Mouse (Mus musculus): ENCODE data around the gene Miga1. TPM values are rescaled to one million over a fixed set of nuclear protein-coding genes. Genes with fewer than 3 reads are reported as not detected.
A peak's percentile ranks its signal among the peaks of the same experiment; 100 is the strongest.

Gene Miga1
- total and polyA plus RNA-seq, 2 experiments from 2014 or later = 18.7 to 28.2 TPM

DNA sequence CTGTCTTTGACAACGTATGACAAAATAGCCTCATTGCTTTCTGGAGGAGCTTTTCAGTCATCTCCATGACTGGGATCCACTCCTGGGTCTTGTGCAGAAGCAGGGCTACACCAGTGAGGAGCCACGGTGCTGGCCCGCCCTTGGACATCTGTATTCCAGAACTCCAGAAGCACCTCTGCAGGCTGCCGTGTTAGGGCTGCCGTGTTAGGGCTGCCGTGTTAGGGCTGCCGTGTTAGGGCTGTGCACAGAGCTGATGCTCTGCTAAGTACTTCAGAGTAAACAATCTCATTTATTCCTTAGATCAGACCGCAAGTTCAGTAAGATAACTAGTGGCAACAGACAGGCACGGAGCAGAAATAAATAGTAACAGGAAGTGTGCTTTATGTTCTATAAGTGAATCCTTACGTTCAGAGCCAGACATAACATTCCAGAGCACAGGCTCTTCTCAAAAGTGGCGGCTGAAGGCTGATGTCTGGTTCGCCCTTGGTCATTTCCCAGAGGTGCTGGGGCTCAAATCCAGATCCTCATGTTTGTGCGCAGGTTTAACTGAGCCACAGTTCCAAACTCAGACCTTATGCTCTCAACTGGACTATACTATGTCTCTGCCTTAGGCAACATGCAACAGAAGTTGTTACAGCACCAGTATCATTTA is 46.6 kb downstream of the Miga1 start:
- H3K36me3 ChIP-seq (ENCODE audit: insufficient read depth, low read length) = peaks cover 41% of the 10 kb centered on the region
- no peaks in the 10 kb centered on the region for H3K4me1 ChIP-seq (ENCODE audit: insufficient read depth, low read length)
- no peak for DNase-seq (ENCODE audit: low spot score)
- no peak for TF ChIP-seq CTCF (IDR thresholded peaks at IDR 0.05)
- WGBS = 89% methylated on average over 13 of the region's 13 CpGs
- H3K9ac ChIP-seq (replicated peaks; ENCODE audit: low read length, poor library complexity, severe bottlenecking) = no peak overlapping the region
- no peaks in the 10 kb centered on the region for H3K9me3 ChIP-seq (ENCODE audit: low read length)
- H3K27ac ChIP-seq (ENCODE audit: low read depth, low read length) = no peak overlapping the region
- no peak overlapping the region for H3K4me2 ChIP-seq (ENCODE audit: low read depth, low read length, poor library complexity, severe bottlenecking)
- no peaks in the 10 kb centered on the region for H3K27me3 ChIP-seq (ENCODE audit: insufficient read depth, low read length)
- no peak for ATAC-seq (ENCODE audit: low FRiP score)
- H3K4me3 ChIP-seq (ENCODE audit: low read depth, low read length) = no peak overlapping the region

DNA sequence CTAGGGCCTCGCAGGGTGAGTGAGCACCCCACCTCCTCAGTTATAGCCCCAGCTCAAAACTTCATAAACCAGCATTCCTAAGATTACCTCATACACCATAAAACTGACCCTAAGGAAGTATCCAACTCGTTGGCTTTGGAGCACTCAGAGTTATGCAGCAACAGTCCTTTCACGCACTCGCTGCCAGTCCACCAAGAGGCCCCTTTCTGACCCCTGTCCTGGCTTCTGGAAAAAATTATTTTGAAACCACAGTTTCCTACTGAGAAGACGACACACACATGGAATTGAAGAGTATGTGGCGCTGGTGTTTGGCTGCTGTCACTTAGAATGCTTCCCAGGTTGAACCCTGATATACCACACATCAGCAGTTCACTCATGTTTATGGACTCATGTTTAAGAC is 48.3 kb downstream of the Miga1 start:
- no peak for TF ChIP-seq CTCF (IDR thresholded peaks at IDR 0.05)
- no peak for ATAC-seq (ENCODE audit: low FRiP score)
- Histone ChIP-seq H3K27me3 (ENCODE audit: insufficient read depth, low read length) (no peaks in the 10 kb centered on the region), H3K36me3 (ENCODE audit: insufficient read depth, low read length) (peaks cover 51% of the 10 kb centered on the region), H3K9me3 (ENCODE audit: low read length) (no peaks in the 10 kb centered on the region), H3K9ac (replicated peaks; ENCODE audit: low read length, poor library complexity, severe bottlenecking) (no peak overlapping the region), H3K4me2 (ENCODE audit: low read depth, low read length, poor library complexity, severe bottlenecking) (no peak overlapping the region), H3K4me3 (ENCODE audit: low read depth, low read length) (no peak overlapping the region), H3K4me1 (ENCODE audit: insufficient read depth, low read length) (no peaks in the 10 kb centered on the region), H3K27ac (ENCODE audit: low read depth, low read length) (no peak overlapping the region)
- 88% methylated on average over 6 of the region's 6 CpGs for WGBS
- no peak for DNase-seq (ENCODE audit: low spot score)

DNA sequence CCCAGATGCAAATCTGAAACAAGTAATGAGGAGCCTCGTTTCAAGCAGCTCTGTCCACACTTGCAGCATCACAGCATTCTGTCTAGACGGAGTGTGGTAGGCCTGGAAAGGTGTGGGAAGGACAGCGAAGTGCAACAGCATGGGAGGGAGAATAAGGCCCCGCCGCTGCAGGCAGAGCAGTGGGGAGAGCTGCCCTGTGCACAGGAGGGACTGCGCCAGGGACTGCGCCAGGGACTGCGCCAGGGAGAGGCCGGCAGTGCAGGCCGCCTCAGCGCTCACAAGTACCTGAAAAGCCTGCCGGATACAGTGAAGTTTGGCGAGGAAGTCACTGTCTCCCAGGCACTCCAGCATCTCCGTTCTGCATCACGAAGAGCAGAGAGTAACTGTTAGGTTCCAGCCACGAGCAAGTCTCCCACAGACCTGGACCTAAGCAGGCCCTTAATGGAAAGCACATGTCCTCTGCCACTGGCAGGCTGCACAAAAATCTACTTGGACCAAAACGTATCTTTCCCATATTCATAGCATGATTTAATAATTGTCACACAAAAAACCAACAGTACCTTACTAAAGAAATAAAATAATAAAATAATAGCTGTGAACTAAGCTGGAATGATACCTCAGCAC is 49.9 kb downstream of the Miga1 start:
- DNase-seq (ENCODE audit: low spot score) (no peak), ATAC-seq (ENCODE audit: low FRiP score) (no peak)
- Histone ChIP-seq H3K9me3 (ENCODE audit: low read length) (no peaks in the 10 kb centered on the region), H3K27me3 (ENCODE audit: insufficient read depth, low read length) (no peaks in the 10 kb centered on the region), H3K27ac (ENCODE audit: low read depth, low read length) (no peak overlapping the region), H3K9ac (replicated peaks; ENCODE audit: low read length, poor library complexity, severe bottlenecking) (no peak overlapping the region), H3K4me1 (ENCODE audit: insufficient read depth, low read length) (no peaks in the 10 kb centered on the region), H3K4me3 (ENCODE audit: low read depth, low read length) (no peak overlapping the region), H3K4me2 (ENCODE audit: low read depth, low read length, poor library complexity, severe bottlenecking) (no peak overlapping the region), H3K36me3 (ENCODE audit: insufficient read depth, low read length) (peaks cover 47% of the 10 kb centered on the region)
- TF ChIP-seq CTCF (IDR thresholded peaks at IDR 0.05) = no peak
- WGBS = 90% methylated on average over 17 of the region's 17 CpGs

DNA sequence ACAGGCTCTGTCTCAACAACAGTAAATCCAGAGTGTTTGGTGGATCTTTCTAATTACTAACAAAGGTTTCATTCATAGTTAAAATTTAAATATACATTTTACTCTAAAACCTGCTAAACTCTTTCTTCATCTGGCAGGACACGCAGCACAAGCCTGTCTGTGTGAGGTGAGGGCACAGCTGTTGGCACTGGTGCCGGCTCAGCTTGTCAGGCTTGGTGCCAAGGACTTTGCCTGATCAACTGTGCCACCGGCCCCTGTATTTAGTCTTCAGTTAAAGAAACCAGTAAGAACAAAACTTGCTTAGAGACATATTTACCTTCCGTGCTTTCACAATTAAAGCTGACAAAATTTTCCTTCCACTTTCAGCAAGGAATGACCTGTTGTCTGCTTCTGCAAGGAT is 51.5 kb downstream of the Miga1 start:
- H3K4me1 ChIP-seq (ENCODE audit: insufficient read depth, low read length) = no peaks in the 10 kb centered on the region
- WGBS = 73% methylated on average over 4 of the region's 4 CpGs
- H3K4me2 ChIP-seq (ENCODE audit: low read depth, low read length, poor library complexity, severe bottlenecking) = no peak overlapping the region
- no peaks in the 10 kb centered on the region for H3K27me3 ChIP-seq (ENCODE audit: insufficient read depth, low read length)
- ATAC-seq (ENCODE audit: low FRiP score) (no peak), DNase-seq (ENCODE audit: low spot score) (peak; percentile 45)
- no peak overlapping the region for H3K27ac ChIP-seq (ENCODE audit: low read depth, low read length)
- H3K9me3 ChIP-seq (ENCODE audit: low read length) = no peaks in the 10 kb centered on the region
- no peak overlapping the region for H3K9ac ChIP-seq (replicated peaks; ENCODE audit: low read length, poor library complexity, severe bottlenecking)
- TF ChIP-seq CTCF (IDR thresholded peaks at IDR 0.05) = no peak
- H3K4me3 ChIP-seq (ENCODE audit: low read depth, low read length) = no peak overlapping the region
- peaks cover 56% of the 10 kb centered on the region for H3K36me3 ChIP-seq (ENCODE audit: insufficient read depth, low read length)

DNA sequence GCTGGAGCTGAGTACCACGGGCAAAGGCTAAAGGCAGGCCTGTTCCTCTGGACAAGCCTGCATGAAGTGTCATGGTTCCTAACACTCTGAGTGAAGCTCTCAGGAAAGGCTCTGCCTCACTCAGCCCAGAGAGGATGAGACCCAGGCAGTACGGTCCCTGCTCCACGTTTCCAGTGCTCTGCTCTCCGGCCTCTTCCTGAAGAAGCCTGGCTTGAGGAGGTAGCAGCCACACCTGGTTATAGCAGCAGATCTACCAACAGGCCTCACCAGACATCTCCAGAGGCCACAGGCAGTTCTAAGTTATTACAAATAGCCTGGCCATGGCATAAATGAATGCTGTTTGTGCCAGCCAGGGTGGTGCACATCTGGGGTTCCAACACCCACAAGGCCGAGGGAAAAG is 51.9 kb downstream of the Miga1 start:
- ATAC-seq (ENCODE audit: low FRiP score) = no peak
- 94% methylated on average over 5 of the region's 5 CpGs for WGBS
- Histone ChIP-seq H3K9ac (replicated peaks; ENCODE audit: low read length, poor library complexity, severe bottlenecking) (no peak overlapping the region), H3K36me3 (ENCODE audit: insufficient read depth, low read length) (peaks cover 58% of the 10 kb centered on the region), H3K4me1 (ENCODE audit: insufficient read depth, low read length) (no peaks in the 10 kb centered on the region), H3K4me2 (ENCODE audit: low read depth, low read length, poor library complexity, severe bottlenecking) (no peak overlapping the region), H3K4me3 (ENCODE audit: low read depth, low read length) (no peak overlapping the region), H3K9me3 (ENCODE audit: low read length) (no peaks in the 10 kb centered on the region), H3K27me3 (ENCODE audit: insufficient read depth, low read length) (no peaks in the 10 kb centered on the region), H3K27ac (ENCODE audit: low read depth, low read length) (no peak overlapping the region)
- DNase-seq (ENCODE audit: low spot score) = no peak
- no peak for TF ChIP-seq CTCF (IDR thresholded peaks at IDR 0.05)

DNA sequence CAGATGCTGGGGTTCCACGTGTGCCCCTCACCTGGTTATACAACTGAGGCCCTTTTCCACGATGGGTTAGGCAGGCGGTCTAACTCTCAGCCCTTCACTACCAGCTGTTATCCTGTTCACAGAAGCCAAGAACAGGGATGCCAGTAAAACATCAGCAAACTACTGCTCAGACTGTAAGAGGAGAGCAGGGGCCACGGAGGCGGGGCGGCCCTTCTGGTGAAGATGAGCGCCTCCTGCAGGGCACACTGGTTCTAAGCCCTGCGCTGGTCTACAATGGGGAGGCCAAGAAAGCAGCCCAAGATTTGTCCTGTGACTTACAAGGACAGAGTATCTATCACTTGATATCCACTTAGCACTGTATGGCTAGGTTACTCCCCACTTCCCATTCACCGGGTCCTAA is 52.4 kb downstream of the Miga1 start:
- WGBS = 83% methylated on average over 9 of the region's 9 CpGs
- H3K4me2 ChIP-seq (ENCODE audit: low read depth, low read length, poor library complexity, severe bottlenecking) = no peak overlapping the region
- no peaks in the 10 kb centered on the region for H3K4me1 ChIP-seq (ENCODE audit: insufficient read depth, low read length)
- no peak overlapping the region for H3K9ac ChIP-seq (replicated peaks; ENCODE audit: low read length, poor library complexity, severe bottlenecking)
- no peak for TF ChIP-seq CTCF (IDR thresholded peaks at IDR 0.05)
- no peak for DNase-seq (ENCODE audit: low spot score)
- no peaks in the 10 kb centered on the region for H3K27me3 ChIP-seq (ENCODE audit: insufficient read depth, low read length)
- H3K27ac ChIP-seq (ENCODE audit: low read depth, low read length) = no peak overlapping the region
- peaks cover 60% of the 10 kb centered on the region for H3K36me3 ChIP-seq (ENCODE audit: insufficient read depth, low read length)
- ATAC-seq (ENCODE audit: low FRiP score) = no peak
- no peaks in the 10 kb centered on the region for H3K9me3 ChIP-seq (ENCODE audit: low read length)
- H3K4me3 ChIP-seq (ENCODE audit: low read depth, low read length) = no peak overlapping the region

Measured in midbrain, postnatal 0 days (tissue).